Mouse (Mus musculus) spleen, embryonic (tissue): ENCODE data around the gene Eif2b2.

ENCODE experiments used
- CTCF ChIA-PET: fragments of 350-600 bp; sonication (Branson Sonifier 250); formaldehyde crosslinking; loops from one replicate; lab custom pipeline; 2022; lab: Charles Lee

Gene Eif2b2

GRCm38 (mm10) chr12:85193923-85194622 lies 25.2 kb upstream of the Eif2b2 start:
- CTCF ChIA-PET: no interaction called here

GRCm38 (mm10) chr12:85194623-85195018 lies 24.7 kb upstream of the Eif2b2 start:
- CTCF ChIA-PET: no interaction called here

DNA sequence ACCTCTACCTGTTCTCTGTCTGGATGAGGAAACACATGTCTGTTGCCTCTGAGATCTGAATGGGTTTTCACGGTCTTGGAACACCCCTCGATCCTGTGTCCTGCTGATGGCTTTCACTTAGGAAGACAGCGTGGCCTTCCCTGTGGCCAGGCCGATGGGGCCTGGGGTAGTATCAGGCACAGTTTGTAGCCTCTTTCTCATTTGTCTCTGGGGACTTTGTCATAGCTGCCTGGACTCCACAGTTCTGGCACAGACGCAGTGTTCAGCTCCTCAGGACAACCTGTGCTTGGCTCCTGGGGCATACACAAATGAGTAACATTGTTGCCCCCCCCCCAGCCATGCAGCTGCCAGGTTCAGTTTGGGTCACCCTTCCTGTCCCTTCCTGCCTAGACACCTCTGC lies 24.2 kb upstream of the Eif2b2 start:
- CTCF ChIA-PET: no interaction called here

DNA sequence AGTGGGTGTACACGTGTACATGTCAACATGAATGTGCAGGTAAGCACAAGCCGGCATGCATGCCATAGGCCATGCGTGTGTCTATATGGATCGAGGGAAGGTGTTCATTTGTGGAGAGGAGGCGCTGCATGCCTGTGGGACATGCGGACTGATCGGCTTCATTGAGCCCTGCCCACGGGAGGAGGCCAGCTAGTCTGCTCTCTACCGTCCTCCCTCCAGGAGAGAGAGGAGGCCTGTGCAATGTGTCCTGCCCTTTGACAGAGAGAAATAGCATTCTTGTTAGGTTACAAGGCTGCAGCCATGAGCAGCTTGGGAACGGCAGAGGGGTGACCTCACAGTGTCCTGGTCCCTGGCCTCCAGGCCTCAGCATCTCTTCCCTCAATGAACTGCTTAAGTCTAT lies 23.1 kb upstream of the Eif2b2 start:
- CTCF ChIA-PET: no interaction called here

GRCm38 (mm10) chr12:85197371-85197770 lies 21.9 kb upstream of the Eif2b2 start:
- CTCF ChIA-PET: interaction anchor here (0.6 kb wide), 1 partner anchor 1385 kb away, joined by 7 read pairs; no protein-coding TSS in a partner anchor

DNA sequence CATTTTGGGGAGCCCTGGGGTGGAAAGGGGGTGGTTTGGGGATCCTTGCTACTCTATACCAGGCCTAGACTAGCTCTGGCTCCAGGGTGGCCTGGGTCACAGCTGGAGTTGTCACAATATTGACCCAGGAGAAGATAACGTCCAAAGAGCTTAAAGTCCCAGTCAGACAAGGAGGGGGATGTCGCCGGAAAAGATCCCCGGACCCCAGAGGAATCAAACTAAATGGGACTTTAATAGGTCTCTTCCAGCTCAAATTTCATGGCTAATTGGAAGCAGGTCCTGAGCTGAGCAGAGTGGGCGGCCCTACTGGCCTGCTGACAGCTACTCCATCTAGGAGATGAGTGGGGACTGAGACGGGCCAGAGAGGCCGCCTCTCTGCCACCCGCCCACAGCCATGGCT lies 21.3 kb upstream of the Eif2b2 start:
- CTCF ChIA-PET: no interaction called here

- CTCF ChIA-PET: no interaction called here
These were observed 19.3 kb upstream of the Eif2b2 start for GRCm38 (mm10) chr12:85199954-85200353.

DNA sequence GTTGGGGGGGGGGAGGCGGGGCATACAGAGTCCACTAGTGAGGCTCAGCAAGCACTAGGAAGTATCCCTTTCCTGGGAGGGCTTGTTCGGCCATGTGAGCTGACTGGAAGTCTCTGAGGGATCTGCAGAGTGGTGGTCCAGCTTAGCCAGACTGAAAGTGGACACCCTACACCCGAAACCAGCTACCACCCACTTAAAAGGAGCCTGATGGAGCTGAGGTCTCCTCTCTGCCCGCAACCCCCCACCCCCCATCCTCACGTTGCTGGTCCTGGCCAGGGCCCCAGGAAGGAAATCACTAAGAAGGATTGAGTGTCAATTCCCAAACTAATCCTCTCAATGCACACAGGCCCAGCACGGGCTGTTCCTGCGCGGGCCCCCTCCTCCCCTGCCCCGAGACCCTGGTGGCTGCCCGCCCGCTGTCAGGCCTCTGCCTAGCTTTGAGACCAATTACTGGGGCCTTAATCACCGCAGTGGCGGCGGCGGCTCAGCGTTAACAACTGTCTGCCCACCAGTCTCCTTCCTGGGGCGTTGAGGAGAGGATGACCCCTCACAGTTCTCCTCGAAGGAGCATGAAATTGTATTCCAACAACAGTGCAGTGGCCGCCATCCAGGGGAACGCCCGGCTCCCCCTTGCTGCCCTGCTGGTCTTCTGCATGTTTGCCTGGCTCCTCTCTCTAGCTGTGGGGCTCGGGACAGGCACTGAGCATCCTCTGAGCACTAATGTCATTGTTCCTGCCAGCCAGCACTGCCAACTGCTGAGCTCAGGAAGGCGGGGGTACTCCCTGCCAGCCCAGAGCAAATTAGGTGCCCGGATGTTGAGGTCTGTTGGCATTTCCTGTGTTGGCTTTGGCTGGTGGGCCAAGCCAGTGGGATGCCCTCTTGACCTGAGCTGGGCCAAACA lies 18.1 kb upstream of the Eif2b2 start:
- CTCF ChIA-PET: no interaction called here

DNA sequence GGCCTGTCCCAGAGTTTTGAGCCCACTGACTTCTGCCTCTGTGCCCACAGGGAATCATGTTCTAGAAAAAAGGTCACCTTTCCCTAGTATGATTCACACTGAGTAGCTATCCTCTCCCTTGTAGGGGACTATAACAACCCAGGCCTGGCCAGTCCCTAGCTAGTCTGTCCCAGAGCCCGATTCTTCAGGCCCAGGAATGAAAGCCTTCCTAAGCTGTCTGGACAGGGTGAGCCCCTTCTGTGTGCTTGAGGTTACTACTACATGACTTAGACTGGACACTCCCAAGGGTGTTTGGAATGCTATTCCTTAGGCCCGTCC lies 17.5 kb upstream of the Eif2b2 start:
- CTCF ChIA-PET: no interaction called here

GRCm38 (mm10) chr12:85202191-85202590 lies 17.1 kb upstream of the Eif2b2 start:
- CTCF ChIA-PET: no interaction called here

- CTCF ChIA-PET: no interaction called here
These were observed 15.6 kb upstream of the Eif2b2 start for GRCm38 (mm10) chr12:85203699-85204098.

GRCm38 (mm10) chr12:85204105-85204504 lies 15.2 kb upstream of the Eif2b2 start:
- CTCF ChIA-PET: no interaction called here

GRCm38 (mm10) chr12:85205425-85205824 lies 13.9 kb upstream of the Eif2b2 start:
- CTCF ChIA-PET: no interaction called here

- CTCF ChIA-PET: interaction anchor here (0.7 kb wide), 1 partner anchor 17 kb away, joined by 6 read pairs; no protein-coding TSS in a partner anchor
These were observed 10.5 kb upstream of the Eif2b2 start for GRCm38 (mm10) chr12:85208687-85209199.

GRCm38 (mm10) chr12:85215031-85215430 lies 4.2 kb upstream of the Eif2b2 start:
- CTCF ChIA-PET: no interaction called here

DNA sequence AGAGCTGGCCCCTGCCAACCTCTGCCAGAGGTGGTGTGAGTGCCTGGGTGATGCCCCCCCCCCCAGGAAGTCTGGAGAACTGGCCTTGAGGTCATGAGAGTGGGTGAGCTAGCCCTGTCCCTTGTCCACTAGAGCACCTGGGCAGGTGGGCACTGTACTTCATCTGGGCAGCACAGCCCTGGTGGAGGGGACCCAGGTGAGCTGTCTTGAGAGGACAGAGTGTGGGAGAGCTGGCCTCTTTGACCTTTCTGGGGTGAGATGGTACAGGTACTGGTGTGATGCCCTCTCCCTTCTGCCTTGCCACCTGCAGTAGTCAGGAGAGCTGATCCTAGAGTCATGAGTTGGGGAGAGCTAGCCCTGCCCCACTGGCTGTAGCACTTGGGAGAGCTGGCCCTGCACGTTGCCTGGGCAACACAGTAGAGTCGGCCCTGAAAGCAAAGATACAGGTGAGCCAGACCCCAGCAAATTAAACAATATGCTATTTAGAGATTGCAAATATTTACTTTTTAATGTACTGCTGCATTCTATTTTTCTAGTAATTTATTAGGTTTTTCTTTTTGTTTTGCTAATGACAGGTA lies 1.5 kb upstream of the Eif2b2 start:
- CTCF ChIA-PET: interaction anchor here (1.1 kb wide), 1 partner anchor 39 kb away, joined by 3 read pairs; no protein-coding TSS in a partner anchor

DNA sequence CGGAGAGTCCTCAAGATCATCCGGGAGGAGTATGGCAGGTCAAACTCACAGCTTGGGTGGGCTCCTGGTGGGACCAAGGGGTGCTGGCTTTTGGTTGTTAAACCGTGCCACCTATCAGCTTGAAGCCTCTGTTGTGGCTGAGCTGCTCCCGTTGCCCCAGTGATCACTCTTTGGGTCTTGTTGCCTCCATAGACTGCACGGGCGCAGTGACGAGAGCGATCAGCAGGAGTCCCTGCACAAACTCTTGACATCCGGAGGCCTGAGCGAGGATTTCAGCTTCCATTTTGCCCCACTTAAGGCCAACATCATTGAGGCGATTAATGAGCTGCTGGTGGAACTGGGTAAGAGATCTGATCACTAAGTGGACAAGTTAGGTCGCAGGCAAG lies 617 bp downstream of the Eif2b2 start:
- CTCF ChIA-PET: interaction anchor here (0.5 to 1.3 kb wide), 3 partner anchors 38 to 86 kb away, joined by 4 to 5 read pairs (median 4); no protein-coding TSS in a partner anchor

DNA sequence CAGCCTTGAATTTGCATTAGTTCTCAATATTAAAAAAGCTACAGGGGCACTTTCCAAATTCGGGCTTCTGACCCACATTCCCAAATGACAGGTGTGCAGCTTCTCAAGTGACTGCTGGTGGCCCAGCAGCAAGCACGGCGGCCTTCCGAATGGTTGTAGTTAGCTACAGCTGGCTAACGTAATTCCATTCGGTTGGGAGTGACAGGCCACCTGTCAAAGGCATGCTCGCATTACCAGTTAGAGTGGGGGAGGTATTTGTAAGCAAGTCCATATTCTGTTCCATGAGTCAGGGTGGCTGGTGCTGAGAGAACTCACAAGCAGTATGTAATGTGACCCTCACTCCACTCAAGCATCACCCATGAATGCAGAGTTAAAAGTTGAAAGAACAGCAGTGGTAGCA lies 7.9 kb downstream of the Eif2b2 start:
- CTCF ChIA-PET: no interaction called here

GRCm38 (mm10) chr12:85227876-85228599 lies 8.8 kb downstream of the Eif2b2 start:
- CTCF ChIA-PET: no interaction called here

DNA sequence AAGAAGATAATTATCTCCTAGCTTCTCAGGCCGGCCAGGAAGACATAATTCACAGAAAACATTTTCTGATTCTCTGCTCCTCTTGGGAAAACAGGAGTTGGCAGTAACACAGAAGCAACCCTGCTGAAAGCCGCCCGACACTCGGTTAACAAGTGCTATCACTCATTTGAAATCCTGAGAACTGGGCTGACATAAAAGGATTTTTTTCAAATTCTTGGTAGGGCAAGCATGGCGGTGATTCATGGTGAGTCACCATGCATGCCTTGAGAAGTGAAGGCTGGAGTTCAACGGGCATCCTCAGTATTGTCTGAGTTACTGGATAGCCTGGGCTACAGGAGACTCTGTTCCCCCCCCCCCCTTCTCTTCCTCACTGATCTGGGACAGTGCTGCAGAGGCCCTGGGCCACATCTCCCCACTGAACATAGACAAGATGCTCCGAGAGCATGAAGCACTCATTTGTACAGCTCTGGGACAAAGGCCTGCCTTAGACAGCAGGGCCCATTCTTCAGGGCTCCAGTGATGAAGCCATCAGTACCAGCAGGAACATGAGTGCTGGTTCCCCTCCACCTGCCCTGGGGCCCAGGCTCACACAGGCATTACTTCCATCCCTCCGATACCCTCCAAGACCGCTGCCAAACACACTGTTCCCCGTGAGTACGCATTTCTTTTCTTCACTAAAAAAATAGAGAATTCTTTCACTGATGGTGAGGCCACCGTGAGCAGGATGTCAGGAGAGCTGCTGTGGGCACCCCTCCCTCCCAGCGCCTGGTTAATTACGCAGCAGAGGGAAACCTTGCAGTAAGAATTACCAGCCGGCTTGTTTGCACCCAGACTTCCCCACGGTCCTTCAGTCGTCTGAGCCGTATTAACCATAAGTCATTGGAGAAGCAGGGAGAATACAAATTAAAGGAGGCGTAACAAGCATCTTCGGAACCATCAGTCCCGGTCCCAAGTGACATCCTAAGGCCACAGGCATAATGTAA lies 14.4 kb downstream of the Eif2b2 start:
- CTCF ChIA-PET: no interaction called here
